Mouse (Mus musculus) hindbrain, embryonic 16.5 days (tissue): ENCODE measurements around the gene Acat2. TPM values are rescaled to one million over a fixed set of nuclear protein-coding genes. Genes with fewer than 3 reads are reported as not detected.
"Not testable (repeated sequence)": the region's sequence is repeated elsewhere in the genome, so short reads cannot be mapped to it uniquely, and the experiment has no call there.

ENCODE experiments used
- ATAC-seq: fragments of 200-750 bp; cut with Nextera tagmentation; 2 replicates; pipeline ENCODE4 v1.8.0; 2017; ENCODE audit warnings: moderate TSS enrichment, moderate library complexity
- H3K27ac ChIP-seq: fragments of 300-500 bp; sonication (generic); 2 replicates; pipeline ENCODE4 v1.5.1; 2014; ENCODE audit warnings: low read depth, mild to moderate bottlenecking, control low read depth, low read length, moderate library complexity
- H3K27me3 ChIP-seq: fragments of 300-500 bp; sonication (generic); replicated peaks from 2 replicates; pipeline ENCODE4 v1.6.1; 2014; ENCODE audit warnings: low read length; ENCODE audit not compliant: control insufficient read depth, insufficient read depth
- H3K36me3 ChIP-seq: fragments of 300-500 bp; sonication (generic); 2 replicates; pipeline ENCODE4 v1.6.1; 2014; ENCODE audit warnings: mild to moderate bottlenecking, low read length, moderate library complexity, mixed read lengths; ENCODE audit not compliant: control insufficient read depth, insufficient read depth
- H3K4me1 ChIP-seq: fragments of 300-500 bp; sonication (generic); 2 replicates; pipeline ENCODE4 v1.6.1; 2014; ENCODE audit warnings: low read depth, low read length; ENCODE audit not compliant: control insufficient read depth, insufficient read depth
- H3K4me2 ChIP-seq: fragments of 300-500 bp; sonication (generic); 2 replicates; pipeline ENCODE4 v1.6.1; 2014; ENCODE audit warnings: mild to moderate bottlenecking, low read length, control low read depth, moderate library complexity
- H3K4me3 ChIP-seq: fragments of 300-500 bp; sonication (generic); 2 replicates; pipeline ENCODE4 v1.5.1; 2014; ENCODE audit warnings: mild to moderate bottlenecking, low read length, control low read depth, moderate library complexity
- H3K9ac ChIP-seq: fragments of 300-500 bp; sonication (generic); 2 replicates; pipeline ENCODE4 v1.6.1; 2014; ENCODE audit warnings: low read depth, mild to moderate bottlenecking, control low read depth, low read length, moderate library complexity
- H3K9me3 ChIP-seq: fragments of 300-500 bp; sonication (generic); 2 replicates; pipeline ENCODE4 v1.6.1; 2014; ENCODE audit warnings: mild to moderate bottlenecking, low read length, moderate library complexity; ENCODE audit not compliant: control insufficient read depth
- WGBS: fragments of 180-500 bp; shearing (Covaris S2); extraction: QIAGEN DNeasy Blood & Tissue Kit; methylation state at CpG from one replicate; pipeline ENCODE4 v1.1.7; 2014; 5-methylcytosine and 5-hydroxymethylcytosine counted together
- polyA plus RNA-seq: library from polyadenylated mRNA; unstranded; fragments of >200 nt; fragmentation: Nextera tagmentation; extraction: Ambion mirVana; gene quantifications from 2 replicates; pipeline ENCODE4 v1.2.1, GENCODE M21; 2015

The Acat2 gene
- polyA plus RNA-seq: 333 and 335 TPM in 2 replicates

DNA sequence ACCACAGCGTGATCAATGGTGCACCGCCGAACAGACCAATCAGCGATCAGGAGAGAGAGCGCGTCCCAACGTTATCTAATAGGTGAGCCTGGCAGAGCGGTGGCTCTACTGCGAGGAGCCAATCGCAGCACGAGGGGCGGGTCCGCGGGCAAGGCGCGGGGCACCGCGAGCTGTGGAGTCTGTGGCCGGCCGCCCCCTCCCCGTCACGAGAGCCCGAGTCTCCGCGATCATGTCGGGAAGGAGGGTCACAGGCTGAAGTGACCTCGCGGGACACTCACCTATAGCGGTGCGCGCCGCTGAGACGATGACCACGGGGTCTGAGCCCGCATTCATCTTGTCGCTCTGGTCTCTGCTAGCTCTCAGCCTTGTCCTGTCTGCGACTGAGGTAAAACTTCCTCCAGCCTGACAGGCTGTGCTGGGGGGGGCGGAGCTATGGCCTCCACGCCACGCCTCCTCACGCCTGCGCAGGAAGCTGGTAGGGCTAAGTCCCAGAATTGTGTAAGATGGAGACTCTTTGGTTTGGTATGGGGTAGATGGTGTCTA lies at the start of gene Acat2:
Gene Acat2, minus strand, starts transcription at position 417 of the 543 bp plus-strand sequence.
- peak within 1 kb of the TSS; percentile 95 for H3K27ac ChIP-seq
- H3K9ac ChIP-seq: peak within 1 kb of the TSS; percentile 78
- peak within 1 kb of the TSS; percentile 80 for H3K4me2 ChIP-seq
- H3K4me3 ChIP-seq: peak within 1 kb of the TSS; percentile 77
- no peaks in the 10 kb centered on the region for H3K9me3 ChIP-seq
- H3K27me3 ChIP-seq: no peaks in the 10 kb centered on the region
- under 1% methylated on average over 41 of the region's 42 CpGs for WGBS
- peak; percentile 99 for ATAC-seq
- peaks cover 10% of the 10 kb centered on the region for H3K4me1 ChIP-seq
- H3K36me3 ChIP-seq: no peaks in the 10 kb centered on the region

DNA sequence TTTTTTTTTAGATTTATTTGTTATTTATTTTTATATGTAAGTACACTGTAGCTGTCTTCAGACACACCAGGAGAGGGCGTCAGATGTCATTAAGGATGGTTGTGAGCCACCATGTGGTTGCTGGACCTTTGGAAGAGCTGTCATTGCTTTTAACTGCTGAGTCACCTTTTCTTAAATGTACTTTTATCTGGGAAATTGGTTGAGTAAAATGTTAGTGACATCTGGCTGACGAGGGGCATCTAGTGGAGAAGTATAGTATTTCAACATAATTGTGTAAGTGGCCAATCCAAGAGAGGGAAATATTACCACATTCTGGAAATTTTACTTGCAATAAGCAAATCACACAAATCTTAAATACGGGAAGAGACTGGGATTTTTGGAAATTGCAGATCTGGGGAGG lies 49.3 kb upstream of the Acat2 start:
- no peak overlapping the region for H3K4me2 ChIP-seq
- no peaks in the 10 kb centered on the region for H3K9me3 ChIP-seq
- H3K4me3 ChIP-seq: no peak overlapping the region
- no peak for ATAC-seq
- H3K9ac ChIP-seq: no peak overlapping the region
- H3K27me3 ChIP-seq: no peaks in the 10 kb centered on the region
- H3K27ac ChIP-seq: no peak overlapping the region
- H3K4me1 ChIP-seq: peaks cover 15% of the 10 kb centered on the region
- WGBS: 37% methylated on average over 3 of the region's 3 CpGs
- peaks cover 22% of the 10 kb centered on the region for H3K36me3 ChIP-seq

GRCm38 (mm10) chr17:13008528-13008927 lies 48.0 kb upstream of the Acat2 start:
- Histone ChIP-seq H3K9me3 (no peaks in the 10 kb centered on the region), H3K9ac (peak overlapping the region; percentile 91), H3K4me3 (peak overlapping the region; percentile 94), H3K4me2 (peak overlapping the region; percentile 96), H3K36me3 (peaks cover 13% of the 10 kb centered on the region), H3K4me1 (peaks cover 15% of the 10 kb centered on the region), H3K27ac (peak overlapping the region; percentile 93), H3K27me3 (no peaks in the 10 kb centered on the region)
- 1% methylated on average over 10 of the region's 10 CpGs for WGBS
- no peak for ATAC-seq

- ATAC-seq: peak; percentile 97
- Histone ChIP-seq H3K27me3 (no peaks in the 10 kb centered on the region), H3K27ac (peak overlapping the region; percentile 93), H3K9me3 (no peaks in the 10 kb centered on the region), H3K36me3 (peaks cover 8% of the 10 kb centered on the region), H3K4me1 (peaks cover 15% of the 10 kb centered on the region), H3K4me3 (peak overlapping the region; percentile 94), H3K9ac (peak overlapping the region; percentile 91), H3K4me2 (peak overlapping the region; percentile 96)
- under 1% methylated on average over 71 of the region's 76 CpGs for WGBS
Observed at GRCm38 (mm10) chr17:13007730-13008425, 47.3 kb upstream of the Acat2 start.

- Histone ChIP-seq H3K9ac (peak overlapping the region; percentile 91; the same call in 1 of the 2 replicates), H3K4me3 (peak overlapping the region; percentile 94), H3K36me3 (peaks cover 4% of the 10 kb centered on the region), H3K4me1 (peaks cover 15% of the 10 kb centered on the region), H3K27me3 (no peaks in the 10 kb centered on the region), H3K4me2 (peak overlapping the region; percentile 96), H3K27ac (no peak overlapping the region; the same call in 1 of the 2 replicates), H3K9me3 (no peaks in the 10 kb centered on the region)
- 54% methylated on average over 5 of the region's 5 CpGs for WGBS
- no peak for ATAC-seq
Observed at GRCm38 (mm10) chr17:13006984-13007383, 46.4 kb upstream of the Acat2 start.

DNA sequence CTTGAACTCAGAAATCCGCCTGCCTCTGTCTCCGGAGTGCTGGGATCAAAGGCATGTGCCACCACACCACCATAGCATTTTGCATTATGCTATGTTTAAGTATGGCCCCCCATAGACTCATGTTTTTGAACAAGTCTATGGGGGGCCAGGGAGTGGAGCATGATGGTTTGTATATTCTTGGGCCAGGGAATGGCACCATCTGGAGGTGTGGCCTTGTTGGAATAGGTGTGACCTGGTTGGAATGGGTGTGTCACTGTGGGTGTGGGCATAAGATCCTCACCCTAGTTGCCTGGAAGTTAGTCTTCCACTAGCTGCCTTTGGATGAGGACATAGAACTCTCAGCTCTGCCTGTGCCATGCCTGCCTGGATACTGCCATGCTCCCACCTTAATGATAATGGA lies 46.0 kb upstream of the Acat2 start, which contains the start of gene Sod2:
Gene Sod2, plus strand, starts transcription at position 301 of the 400 bp plus-strand sequence.
- Histone ChIP-seq H3K9ac (peak within 1 kb of the TSS; percentile 91), H3K4me1 (peaks cover 15% of the 10 kb centered on the region), H3K4me3 (peak within 1 kb of the TSS; percentile 94), H3K27ac (peak within 1 kb of the TSS; percentile 93), H3K4me2 (peak within 1 kb of the TSS; percentile 96)
- not testable (repeated sequence) for ATAC-seq, H3K27me3 ChIP-seq, H3K36me3 ChIP-seq, H3K9me3 ChIP-seq
- WGBS: 95% methylated on average over 2 of the region's 2 CpGs

- not testable (repeated sequence) for H3K9me3 ChIP-seq, H3K27me3 ChIP-seq, H3K36me3 ChIP-seq, H3K27ac ChIP-seq, H3K9ac ChIP-seq, H3K4me2 ChIP-seq, ATAC-seq, H3K4me3 ChIP-seq
- H3K4me1 ChIP-seq: peaks cover 14% of the 10 kb centered on the region
- 81% methylated on average over 2 of the region's 2 CpGs for WGBS
Observed at GRCm38 (mm10) chr17:13004436-13004835, 43.9 kb upstream of the Acat2 start.

- not testable (repeated sequence) for ATAC-seq, H3K9ac ChIP-seq, H3K9me3 ChIP-seq, H3K27ac ChIP-seq, H3K4me3 ChIP-seq, H3K4me1 ChIP-seq, H3K4me2 ChIP-seq, H3K36me3 ChIP-seq, H3K27me3 ChIP-seq
- WGBS: 92% methylated on average over 5 of the region's 5 CpGs
Observed at GRCm38 (mm10) chr17:13002243-13002642, 41.7 kb upstream of the Acat2 start.

GRCm38 (mm10) chr17:12999069-12999468 lies 38.5 kb upstream of the Acat2 start:
- Histone ChIP-seq H3K27ac (no peak overlapping the region), H3K4me1 (no peaks in the 10 kb centered on the region), H3K9ac (no peak overlapping the region), H3K4me3 (no peak overlapping the region), H3K9me3 (no peaks in the 10 kb centered on the region), H3K4me2 (no peak overlapping the region), H3K36me3 (no peaks in the 10 kb centered on the region), H3K27me3 (no peaks in the 10 kb centered on the region)
- 73% methylated on average over 6 of the region's 6 CpGs for WGBS
- ATAC-seq: no peak
